Mouse (Mus musculus) brain, adult 2 months (tissue): ENCODE results near the gene Dok4.
A peak's percentile ranks its signal among the peaks of the same experiment; 100 is the strongest.

Source experiments
- DNase-seq: peaks from one replicate; pipeline ENCODE4 v3.0.0; 2011; ENCODE audit warnings: low read depth, low spot score

The Dok4 gene

DNA sequence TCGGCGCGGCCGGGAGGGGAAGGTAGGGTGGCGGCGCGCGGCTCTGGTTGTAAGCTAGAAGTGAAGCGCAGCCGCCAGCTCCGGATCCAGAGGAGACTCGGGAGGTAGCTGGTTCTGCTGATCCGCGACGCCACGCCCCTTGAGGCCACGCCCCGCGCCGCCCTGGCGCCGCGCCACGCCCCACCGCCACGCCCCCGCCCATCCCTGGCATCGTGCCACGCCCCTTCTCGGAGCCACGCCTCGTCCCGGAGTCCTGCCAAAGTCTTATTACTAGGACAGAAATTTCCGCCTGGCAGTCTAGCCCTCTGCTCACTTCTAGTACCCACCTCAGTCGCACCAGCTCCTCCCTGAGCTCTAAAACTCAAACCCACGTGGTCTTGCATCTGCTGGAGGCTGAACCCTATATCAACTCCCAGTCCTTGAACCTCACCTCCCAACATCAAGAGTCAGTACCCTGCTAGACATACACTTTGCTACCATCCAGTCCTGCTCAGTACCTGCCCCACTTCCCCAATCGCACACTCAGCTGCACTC lies at the start of gene Dok4:
Gene Dok4, minus strand, starts transcription at position 134 of the 534 bp plus-strand sequence.
- DNase-seq: peak; percentile 75

DNA sequence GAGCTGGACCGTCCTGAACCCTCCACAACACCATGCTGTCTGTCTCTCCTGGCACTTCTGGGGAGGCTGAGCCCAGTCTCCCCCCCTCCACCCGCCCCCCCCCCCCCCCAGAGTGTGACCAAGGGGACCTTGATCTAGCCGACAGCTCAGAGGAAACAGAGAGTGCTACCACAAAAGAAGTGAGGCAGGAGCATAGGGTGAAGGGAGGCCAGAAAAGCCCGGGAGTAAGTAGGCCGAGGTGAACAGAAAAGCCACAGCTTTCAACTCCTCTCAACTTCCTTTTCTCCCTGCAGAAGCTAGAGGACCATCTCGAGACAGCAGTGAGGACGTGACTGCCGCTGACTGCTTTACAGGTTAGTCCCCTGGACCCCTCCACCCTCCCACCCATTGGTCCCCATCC lies 47.3 kb upstream of the Dok4 start, which contains the start of gene Adgrg5:
Gene Adgrg5, plus strand, starts transcription at position 290 of the 400 bp plus-strand sequence.
- no peak for DNase-seq

DNA sequence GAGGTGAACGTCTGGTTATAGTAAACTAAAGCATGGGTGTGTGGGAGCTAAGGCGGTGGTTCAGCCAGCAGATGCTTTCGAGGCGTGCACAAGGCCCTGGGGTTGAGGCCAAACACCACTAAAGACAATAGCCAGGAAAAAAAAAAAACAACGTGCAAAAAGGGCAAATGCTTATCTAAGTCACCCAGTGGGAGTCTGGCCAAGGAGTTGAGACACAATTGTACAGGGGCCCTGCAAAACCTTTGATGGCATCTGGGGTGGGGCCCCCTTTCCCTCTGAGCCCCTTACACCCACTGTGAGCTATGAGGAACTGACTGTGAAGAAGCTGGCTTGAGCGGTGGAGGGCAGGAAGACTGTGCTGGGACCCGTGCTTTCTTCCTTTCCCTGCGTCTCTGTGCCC lies 46.5 kb upstream of the Dok4 start:
- DNase-seq: no peak

DNA sequence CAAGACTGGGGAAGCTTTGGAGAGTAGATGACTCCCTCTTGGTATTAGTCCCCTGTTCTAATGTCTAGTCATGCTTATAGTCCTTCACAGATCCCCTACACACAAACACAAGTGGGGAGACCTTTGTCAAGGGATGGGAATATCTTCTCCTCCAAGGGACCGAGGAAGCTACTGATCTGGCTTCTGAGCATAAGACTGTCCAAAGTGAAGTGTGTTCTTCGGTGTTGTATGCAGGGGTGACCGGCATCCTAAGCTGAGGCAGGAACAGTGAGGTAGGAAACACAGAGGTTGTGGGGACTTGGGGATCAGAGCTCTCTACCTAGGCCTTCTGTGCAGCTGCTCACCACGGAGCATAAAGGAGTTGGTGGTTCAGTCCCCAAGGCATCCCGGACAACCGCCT lies 46.0 kb upstream of the Dok4 start:
- DNase-seq: no peak

DNA sequence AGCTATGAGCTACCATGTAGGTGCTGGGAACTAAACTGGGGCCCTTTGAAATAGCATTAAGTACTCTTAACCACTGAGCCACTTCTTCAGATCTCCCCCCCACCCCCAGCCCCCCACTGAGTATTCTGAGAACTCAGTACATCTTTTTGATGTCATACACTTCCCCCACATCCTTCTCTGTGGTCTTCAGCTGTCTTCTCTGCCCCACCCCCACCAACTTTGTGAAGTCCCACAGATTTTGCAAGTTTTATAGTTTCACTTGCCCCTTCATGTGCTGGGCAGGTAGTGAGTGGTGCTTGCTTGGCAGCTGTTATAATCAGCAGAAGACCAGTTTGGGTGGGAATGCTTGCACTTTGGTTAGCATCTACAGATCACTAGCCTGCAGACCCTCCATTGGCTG lies 43.1 kb upstream of the Dok4 start:
- no peak for DNase-seq

DNA sequence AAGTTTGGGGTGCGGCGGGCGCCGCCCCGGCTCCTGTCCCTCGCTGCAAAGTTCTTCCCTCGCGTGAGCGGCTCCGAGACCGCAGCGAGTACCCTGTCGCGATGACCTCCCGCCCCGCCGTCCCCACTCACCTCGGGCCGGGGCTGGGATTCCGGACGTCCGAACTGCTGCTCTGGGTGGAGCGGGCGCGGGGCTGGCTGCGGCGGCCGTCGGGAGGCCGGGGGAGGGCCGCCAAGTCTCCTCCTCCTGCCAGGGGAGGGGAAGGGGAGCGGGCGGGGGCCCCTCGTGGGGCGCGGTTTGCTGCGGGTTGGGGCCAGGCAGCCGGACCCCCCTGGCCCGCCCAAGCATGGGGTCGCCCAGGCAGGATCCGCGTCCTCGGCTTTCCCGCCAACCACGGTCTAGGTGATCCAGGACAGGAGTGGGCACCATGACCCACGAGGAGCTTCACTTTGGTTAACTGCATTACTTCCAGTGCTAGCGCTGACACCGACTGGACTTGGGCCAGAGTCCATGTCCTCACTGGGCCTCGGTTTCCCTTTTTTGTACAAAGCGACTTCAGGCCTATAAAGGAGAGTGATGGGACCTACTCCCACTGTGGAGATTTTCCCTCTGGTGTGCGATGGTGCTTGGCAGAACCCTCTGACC lies 41.8 kb upstream of the Dok4 start, which contains the start of gene Ccdc102a:
Gene Ccdc102a, minus strand, starts transcription at position 248 of the 645 bp plus-strand sequence.
- DNase-seq: no peak

DNA sequence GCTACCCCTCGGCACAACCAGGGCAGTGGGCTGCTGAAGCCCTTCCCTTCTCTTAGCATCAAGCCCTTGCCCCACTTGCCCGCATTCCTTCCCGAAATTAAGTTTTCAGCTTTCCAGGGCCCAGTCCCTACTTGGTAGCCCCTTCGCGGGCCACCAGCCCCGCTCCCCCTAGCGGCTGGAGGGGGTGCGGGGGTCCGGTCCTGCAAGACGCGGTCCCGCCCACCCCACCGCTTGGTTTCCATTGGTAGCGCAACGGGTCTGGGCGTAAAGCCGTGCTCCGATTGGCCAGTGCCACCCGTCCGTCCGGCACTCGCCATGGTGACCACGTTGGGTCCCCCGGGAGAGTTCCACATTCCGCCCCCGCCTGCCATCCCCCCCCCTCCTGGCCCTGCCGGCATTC lies 41.2 kb upstream of the Dok4 start:
- peak; percentile 65 for DNase-seq

DNA sequence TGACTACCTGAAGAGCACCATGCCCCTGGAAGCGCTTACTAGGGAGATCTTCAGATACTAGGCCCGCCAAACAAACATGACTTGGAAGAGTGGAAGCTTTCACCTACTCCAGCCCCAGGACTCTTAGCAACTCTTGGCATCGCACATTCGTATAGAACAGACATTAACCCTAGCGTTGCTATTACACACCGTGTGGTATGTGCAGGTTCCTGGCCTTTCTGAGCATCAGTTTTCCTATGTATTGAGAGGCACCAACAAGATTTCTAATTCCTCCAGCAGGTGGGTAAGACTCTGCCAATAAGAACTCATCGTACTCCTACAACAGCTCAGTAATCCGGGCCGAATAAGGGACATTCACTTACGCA lies 40.8 kb upstream of the Dok4 start:
- DNase-seq: no peak

DNA sequence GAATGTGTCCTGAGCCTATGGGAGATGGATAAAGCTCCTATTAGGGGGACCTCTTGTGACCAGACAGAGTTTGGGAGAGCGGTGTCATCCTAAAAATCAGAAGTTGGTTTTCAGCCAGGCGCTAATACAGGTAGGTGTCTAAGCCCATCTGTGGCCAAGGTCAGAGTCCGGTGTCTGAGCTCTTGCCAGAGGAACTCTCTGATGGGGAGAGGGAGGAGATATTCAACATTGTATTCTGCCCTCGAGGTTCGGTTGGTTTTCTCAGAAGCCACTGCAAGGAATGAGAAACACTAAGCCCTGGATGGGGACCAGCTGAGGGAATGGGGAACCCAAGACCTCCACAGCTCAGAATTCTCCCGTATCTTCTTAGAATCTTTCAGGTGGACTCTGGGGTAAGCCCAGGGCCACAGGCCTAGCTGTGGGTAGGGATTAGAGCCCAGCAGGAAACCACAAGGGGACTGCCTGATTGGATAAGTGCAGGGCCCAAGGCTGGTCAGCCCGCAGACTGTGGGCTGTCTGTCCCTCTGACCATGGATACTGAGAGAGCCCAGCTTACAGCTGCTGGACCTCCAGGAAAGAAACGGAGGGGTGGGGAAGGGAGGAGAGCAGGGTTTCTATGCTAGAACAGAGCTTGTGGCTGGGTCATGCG lies 40.3 kb upstream of the Dok4 start:
- no peak for DNase-seq

DNA sequence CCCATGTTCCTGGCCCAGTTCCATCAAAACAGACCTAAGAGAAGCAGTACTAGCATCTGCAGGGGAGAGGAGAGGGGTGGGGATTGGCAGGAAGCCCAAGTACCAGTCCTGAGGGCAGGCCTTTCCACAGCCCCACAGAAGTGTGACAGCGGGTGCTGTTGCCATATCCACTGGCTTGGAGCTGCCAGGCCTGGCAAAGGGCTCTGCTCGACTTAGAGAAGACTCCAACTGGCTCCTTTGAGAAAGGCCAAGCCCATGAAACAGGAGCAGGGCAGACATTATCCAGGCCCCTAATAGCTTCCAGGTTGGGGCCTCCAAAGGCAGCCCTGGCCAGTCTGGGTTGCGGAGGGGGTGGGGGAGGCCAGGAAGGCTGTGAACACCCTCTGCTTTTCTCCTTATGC lies 38.6 kb upstream of the Dok4 start:
- no peak for DNase-seq

DNA sequence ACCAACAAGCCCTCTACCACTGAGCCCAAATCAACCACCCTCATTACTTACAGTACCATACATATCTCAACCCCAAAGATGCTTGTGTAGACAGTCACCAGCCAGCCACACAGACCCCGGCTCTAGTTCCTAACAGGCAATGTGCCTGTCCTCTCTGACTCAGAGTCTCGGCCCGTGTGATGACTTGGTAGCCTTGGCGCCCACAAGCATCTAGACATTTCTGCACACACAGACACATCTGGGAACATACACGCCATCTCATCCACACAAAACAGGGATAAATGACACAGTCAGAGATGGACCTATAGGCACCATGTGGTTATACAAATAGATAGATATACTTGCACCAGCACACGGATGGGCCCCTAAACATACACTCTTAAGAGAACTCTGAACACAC lies 38.1 kb upstream of the Dok4 start:
- DNase-seq: no peak

DNA sequence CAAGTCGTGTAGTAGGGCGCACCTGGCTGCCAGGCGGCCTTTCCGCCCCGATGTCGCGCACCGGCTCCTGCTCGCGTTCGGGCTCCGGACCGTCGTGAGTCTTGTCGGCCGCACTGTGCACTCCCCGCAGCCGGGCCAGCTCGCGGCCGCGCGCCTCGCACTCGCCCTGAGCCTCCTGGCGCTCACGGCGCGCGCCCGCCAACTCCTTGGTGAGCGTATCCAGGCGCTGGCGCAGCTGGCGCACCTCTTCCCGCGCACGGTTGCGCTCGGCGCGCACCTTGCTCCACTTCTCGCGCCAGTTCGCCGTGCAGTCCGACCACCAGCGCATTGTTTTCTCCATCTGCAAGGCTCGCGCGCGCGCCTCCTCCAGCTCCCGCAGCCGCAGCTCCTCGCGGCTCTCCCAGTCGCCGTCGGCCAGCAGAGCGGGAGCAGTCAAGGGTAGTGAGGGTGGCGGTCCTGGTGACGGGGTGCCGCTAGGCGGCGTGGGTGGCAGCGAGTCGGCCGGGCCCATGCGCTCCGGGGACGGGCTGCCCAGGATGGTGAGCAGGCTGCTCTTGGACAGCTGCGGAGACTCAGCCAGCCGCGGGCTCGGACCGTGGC lies 37.0 kb upstream of the Dok4 start:
- DNase-seq: peak; percentile 56

DNA sequence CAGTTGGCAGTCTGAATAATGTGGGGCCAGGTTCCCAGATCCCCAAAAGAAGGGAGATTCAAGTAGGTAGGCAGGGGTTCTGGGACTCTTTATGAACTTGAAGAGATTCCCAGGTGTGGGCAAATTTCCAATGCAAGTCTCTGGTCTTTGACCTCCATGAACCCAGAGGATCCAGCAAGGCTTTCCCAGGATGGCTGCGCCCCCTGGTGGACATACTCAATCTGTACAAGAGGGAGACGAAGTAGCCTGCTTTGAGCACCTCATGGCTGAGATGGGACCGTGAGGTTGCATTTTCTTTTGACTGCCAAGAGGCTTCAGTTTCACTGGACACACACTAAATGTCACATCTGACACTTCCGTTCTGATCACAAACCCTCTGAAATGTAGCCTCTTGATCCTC lies 32.7 kb upstream of the Dok4 start:
- DNase-seq: peak; percentile 85

DNA sequence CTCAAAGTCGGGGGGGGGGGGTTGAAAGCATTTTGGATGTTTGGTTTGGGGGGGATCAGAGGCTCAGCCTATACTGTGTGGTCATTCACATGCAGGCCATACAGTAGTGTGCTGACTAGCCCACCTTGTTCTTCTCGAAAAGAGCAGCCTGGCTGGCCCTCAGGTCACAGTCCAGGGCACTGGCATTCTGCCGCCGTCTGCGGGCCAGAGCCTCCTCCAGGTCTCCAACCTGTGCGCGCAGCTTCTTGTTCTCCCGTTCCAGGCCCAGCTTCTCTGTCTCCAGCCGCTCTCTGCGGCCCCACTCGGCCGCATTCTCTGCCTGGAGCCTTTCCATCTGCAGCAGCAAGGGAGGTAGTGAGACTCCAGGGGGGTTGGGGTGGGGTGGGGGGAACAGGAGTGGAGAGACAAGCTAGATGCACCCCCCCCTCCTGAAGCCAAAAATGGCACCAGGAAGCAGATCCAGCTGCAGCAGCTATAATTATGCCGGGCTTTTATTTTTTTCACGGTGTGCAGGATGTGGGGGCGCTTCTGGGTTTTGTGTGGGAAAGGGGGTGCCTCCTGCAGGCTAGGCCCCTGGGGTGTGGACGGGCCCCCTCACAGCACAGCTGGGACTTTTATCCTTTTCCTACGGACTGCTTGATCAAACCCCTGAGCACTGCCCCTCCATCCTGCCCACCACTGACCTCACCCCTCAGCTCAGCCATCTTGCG lies 31.6 kb upstream of the Dok4 start:
- DNase-seq: peak; percentile 76

DNA sequence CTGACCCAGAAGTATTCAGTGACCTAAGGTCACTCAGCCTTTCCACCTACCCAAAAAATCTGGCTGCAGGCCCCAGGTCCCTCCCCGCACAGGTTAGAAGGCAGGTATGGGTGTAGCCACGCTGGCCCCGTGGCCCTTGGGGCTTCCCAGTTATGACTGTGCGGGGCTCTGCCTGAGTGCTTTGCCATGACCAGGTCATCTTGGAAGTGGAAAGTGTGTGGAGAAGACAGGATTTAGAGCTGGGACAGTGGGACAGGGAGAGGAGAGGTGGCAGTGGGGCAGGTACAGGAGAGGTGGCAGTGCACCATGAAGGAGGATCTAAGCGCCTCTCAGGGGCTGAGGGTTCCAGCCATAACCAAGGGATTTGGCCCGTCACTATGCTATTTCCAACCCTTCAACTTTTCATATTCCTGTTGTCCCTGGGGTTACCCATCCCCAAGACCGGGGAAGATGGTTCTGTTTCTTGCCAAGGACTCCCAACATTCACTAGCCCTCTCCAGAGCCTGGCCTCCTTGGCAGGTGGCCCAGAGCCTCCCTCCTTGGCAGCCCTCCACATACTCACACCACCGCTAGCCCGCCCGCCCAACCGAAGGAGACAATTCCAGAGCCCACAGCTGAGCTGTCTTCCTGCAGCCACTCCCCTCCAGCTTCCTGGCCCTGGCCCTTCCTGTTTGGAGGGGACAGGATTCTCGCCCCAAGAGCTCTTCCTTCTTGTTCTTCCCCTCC lies 28.5 kb upstream of the Dok4 start:
- DNase-seq: peak; percentile 32

DNA sequence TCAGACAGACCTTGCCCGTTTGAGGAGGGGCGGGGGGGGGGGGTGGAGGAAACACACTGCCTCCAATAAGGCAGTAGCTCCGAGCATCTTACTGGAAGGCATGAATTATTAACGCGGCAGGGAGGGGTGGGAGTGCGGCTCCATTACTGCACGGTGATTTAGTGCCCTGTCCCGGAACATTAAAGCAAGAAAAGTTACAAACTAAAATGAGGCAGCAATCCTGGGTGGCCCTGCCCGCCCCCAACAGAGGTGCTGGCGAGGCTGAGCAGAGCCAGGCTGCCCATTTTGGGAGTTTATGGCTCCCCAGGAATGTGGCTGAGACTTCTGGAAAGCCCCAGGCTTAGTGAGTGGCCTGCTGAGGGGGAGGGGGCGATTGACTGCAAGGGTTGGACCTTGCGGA lies 27.6 kb upstream of the Dok4 start:
- DNase-seq: no peak

DNA sequence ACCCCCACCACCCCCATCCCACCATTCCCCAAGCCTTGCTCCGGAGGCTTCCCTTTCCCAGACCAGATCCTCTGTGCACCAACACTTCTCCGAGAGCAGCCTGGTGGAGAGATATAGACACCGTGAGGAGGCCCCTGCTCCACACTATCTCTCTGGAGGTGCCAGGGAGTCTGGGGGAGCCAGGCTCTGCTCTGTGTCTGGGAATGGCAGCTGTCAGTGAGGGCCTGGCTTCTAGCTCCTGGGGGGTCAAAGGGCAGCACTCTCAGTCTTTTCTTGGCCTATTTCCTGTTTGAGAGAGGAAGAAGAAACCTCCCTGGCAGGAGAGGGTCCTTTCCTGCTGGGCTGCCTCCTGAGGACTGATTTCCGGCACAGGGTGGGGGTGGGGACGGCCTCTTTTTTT lies 24.9 kb upstream of the Dok4 start:
- no peak for DNase-seq

DNA sequence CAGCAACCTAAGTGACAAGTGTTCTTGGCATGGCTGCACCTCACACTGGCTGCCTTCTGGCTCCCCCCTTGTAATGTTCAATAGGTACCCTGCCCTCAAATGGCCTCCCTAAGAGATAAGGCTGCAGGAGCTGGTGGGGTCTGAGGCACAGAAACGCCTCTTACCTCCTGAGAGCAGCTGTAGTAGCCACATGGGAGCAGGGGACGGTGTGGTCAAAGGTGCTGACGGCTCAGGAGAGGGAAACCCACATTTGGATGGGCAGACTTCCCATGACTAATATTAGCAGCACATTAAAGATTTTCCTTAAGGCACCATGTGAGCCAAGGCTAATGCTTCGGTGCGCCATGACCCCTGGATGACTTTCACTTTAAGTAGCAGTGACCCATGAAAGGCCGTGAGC lies 24.5 kb upstream of the Dok4 start:
- no peak for DNase-seq

DNA sequence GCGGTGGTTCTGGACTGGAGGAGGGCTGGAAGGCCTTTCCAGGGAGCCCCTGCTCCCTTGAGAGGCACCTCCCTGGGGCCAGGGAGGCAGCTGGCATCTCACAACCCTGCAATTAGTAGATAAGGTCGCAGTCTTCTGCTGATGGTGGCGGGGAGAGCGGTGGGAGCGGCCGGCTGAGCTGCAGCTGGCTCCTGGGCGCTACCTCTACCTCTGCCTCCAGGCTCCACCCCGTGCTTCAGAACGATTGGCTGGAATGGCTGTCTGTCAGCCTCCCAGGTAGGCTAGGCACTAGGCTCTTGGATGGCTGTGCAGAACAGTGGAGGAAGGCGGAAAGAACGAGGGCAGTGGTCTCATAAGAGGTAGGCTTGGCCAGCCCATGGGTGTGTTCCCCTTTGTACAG lies 23.1 kb upstream of the Dok4 start:
- DNase-seq: no peak

DNA sequence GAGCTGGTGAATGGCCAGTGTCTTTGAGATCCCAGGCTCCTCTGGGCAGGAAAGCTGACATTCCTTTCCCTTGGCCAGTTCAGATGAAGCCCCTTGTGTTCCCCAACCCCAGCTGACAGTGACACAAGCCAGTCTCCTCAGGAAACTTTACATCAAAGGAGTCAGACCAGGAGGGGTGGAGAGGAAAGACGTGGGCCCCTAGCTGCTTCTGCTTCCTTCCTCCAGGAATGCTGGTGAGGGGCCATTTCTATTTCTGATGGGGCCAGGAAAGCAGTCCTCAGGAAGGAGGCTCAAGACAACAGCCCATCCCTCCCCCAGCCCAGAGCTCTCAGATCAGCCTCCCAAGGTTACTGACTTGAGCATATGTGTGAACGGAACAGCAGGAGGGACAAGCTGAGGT lies 16.8 kb upstream of the Dok4 start:
- no peak for DNase-seq

DNA sequence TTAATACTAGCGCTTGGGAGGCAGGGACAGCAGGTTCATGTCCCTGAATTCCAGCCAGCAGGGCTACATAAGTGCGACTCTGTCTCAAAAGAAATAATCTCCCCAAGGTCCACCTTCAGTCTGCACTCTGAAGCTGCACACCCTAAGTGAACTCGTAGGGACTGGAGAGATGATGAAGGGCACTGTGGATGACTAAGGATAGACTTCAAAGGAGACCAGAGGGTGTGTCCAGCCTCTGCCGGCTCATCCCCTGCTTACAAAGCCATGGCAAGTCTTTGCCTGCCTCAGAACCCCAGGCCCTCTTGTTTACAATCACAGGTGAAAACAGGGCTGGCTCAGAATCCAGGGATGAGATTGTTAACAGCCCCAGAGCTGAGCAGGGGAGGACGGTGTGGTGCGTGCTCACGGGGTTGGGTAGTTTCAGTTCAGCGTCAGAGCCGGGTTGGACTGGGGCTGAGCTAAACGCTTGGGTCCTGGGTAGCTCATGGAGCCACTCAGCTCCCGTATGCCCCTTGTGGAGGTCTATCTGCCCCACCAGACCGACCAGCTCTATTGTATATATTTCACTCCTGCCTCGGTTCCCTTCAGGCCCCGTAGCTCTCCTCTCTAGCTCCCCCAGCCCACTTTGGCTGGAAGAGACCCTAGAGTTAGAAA lies 12.4 kb upstream of the Dok4 start:
- DNase-seq: no peak
